Mouse (Mus musculus): ENCODE results near the gene Vrtn. TPM values are rescaled to one million over a fixed set of nuclear protein-coding genes. Genes with fewer than 3 reads are reported as not detected.

Gene Vrtn
- polyA plus RNA-seq, 1 experiment from 2014 or later: not detected

DNA sequence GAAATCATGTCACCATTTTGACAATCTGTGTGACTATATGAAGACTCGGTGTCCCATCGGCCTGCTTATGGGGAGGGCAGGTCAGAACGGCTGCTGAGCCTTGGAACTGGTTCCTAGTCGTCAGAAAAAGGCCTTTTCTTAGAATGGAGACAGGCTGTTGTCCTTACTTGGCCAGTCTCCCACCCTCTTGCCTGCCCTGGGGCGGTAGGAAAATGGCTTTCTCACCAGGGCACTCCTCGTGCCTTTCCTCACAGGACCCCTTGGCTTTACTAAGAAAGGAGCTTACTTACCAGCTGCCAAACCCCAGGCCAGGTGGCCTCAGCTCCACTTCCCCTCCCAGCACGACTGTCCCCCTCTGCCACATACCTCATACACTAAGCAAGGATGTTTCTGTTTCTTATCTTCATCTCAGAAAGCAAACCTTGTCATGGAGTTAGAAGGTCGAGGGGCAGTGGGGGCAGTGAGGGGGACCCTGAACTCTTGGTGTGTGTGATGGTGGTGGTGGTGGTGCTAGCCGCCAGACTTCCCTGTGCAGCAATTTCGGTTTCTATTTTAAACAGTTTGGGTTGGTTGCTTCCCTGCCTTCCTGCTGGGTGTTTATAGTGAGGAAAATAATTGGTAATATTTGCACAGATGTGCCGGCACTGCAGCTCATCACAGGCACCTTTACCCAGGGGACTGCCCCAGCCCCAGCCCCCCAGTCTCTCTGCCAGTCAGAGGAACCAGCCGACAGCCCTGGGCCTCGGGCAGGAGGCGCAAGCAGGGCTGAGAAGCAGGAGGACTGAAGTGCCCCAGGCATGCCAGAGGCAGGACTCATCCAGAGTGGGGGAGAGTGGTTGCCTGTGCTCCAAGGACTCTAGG lies 34.1 kb downstream of the Vrtn start:
- Histone ChIP-seq H3K4me3 (ENCODE audit: low read depth, low read length) (no peak overlapping the region), H3K27ac (ENCODE audit: low read length) (no peak overlapping the region), H3K9me3 (ENCODE audit: low read length) (no peaks in the 10 kb centered on the region), H3K4me2 (replicated peaks; ENCODE audit: low read depth, low read length) (0 out of 2 replicates have a peak overlapping the region, but pooled peaks have one; percentile 11), H3K4me1 (ENCODE audit: insufficient read depth, low read depth, low read length) (no peaks in the 10 kb centered on the region), H3K36me3 (ENCODE audit: insufficient read depth, low read length) (no peaks in the 10 kb centered on the region), H3K9ac (replicated peaks; ENCODE audit: low read depth) (no peak overlapping the region), H3K27me3 (replicated peaks; ENCODE audit: insufficient read depth, low read length) (no peaks in the 10 kb centered on the region)
- ATAC-seq (no peak), DNase-seq (ENCODE audit: low spot score) (no peak)
- 30% methylated on average over 14 of the region's 14 CpGs for WGBS
- TF ChIP-seq CTCF (IDR thresholded peaks at IDR 0.05) (no peak), EP300 (IDR thresholded peaks at IDR 0.05) (no peak)

DNA sequence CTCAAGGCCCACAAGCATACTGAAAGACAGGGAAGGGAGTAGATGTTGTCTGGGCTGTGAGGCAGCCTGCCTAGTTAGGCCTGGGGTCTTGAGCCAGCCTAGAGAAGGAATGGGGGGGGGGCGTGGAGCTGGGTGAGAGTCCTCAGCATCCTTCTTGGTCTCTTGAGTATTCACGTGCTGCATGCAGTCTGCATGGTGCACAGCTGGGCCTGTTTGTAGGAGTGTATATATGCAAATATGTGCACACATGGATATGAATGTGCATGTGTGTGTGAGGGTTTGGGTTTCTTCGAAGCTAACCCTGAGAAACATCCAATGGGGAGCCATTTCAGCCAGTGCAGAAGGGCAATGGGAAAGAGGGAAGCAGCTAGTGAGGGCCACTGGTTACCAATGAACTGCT lies 35.2 kb downstream of the Vrtn start:
- Histone ChIP-seq H3K4me1 (ENCODE audit: insufficient read depth, low read depth, low read length) (no peaks in the 10 kb centered on the region), H3K4me2 (replicated peaks; ENCODE audit: low read depth, low read length) (no peak overlapping the region), H3K9me3 (ENCODE audit: low read length) (no peaks in the 10 kb centered on the region), H3K36me3 (ENCODE audit: insufficient read depth, low read length) (no peaks in the 10 kb centered on the region), H3K9ac (replicated peaks; ENCODE audit: low read depth) (no peak overlapping the region), H3K27me3 (replicated peaks; ENCODE audit: insufficient read depth, low read length) (no peaks in the 10 kb centered on the region), H3K4me3 (ENCODE audit: low read depth, low read length) (no peak overlapping the region), H3K27ac (ENCODE audit: low read length) (no peak overlapping the region)
- ATAC-seq (no peak), DNase-seq (ENCODE audit: low spot score) (no peak)
- no peak for TF ChIP-seq CTCF (IDR thresholded peaks at IDR 0.05)
- no peak for TF ChIP-seq EP300 (IDR thresholded peaks at IDR 0.05)
- WGBS: 77% methylated on average over 3 of the region's 3 CpGs

- DNase-seq (ENCODE audit: low spot score) (no peak), ATAC-seq (no peak)
- H3K4me1 ChIP-seq (ENCODE audit: insufficient read depth, low read depth, low read length): no peaks in the 10 kb centered on the region
- 47% methylated on average over 7 of the region's 7 CpGs for WGBS
- H3K27me3 ChIP-seq (replicated peaks; ENCODE audit: insufficient read depth, low read length): no peaks in the 10 kb centered on the region
- no peak overlapping the region for H3K4me3 ChIP-seq (ENCODE audit: low read depth, low read length)
- TF ChIP-seq CTCF (IDR thresholded peaks at IDR 0.05): no peak
- no peak overlapping the region for H3K4me2 ChIP-seq (replicated peaks; ENCODE audit: low read depth, low read length)
- no peak overlapping the region for H3K9ac ChIP-seq (replicated peaks; ENCODE audit: low read depth)
- no peak overlapping the region for H3K27ac ChIP-seq (ENCODE audit: low read length)
- H3K9me3 ChIP-seq (ENCODE audit: low read length): no peaks in the 10 kb centered on the region
- no peaks in the 10 kb centered on the region for H3K36me3 ChIP-seq (ENCODE audit: insufficient read depth, low read length)
These were observed 43.8 kb downstream of the Vrtn start for GRCm38 (mm10) chr12:84684569-84684968.

GRCm38 (mm10) chr12:84686176-84686575 lies 45.4 kb downstream of the Vrtn start:
- H3K9me3 ChIP-seq (ENCODE audit: low read length): no peaks in the 10 kb centered on the region
- DNase-seq (ENCODE audit: low spot score): no peak
- H3K4me2 ChIP-seq (replicated peaks; ENCODE audit: low read depth, low read length): no peak overlapping the region
- ATAC-seq: no peak
- no peak for TF ChIP-seq EP300 (IDR thresholded peaks at IDR 0.05)
- TF ChIP-seq CTCF (IDR thresholded peaks at IDR 0.05): no peak
- 48% methylated on average over 4 of the region's 4 CpGs for WGBS
- H3K9ac ChIP-seq (replicated peaks; ENCODE audit: low read depth): no peak overlapping the region
- no peak overlapping the region for H3K27ac ChIP-seq (ENCODE audit: low read length)
- H3K27me3 ChIP-seq (replicated peaks; ENCODE audit: insufficient read depth, low read length): no peaks in the 10 kb centered on the region
- H3K4me3 ChIP-seq (ENCODE audit: low read depth, low read length): no peak overlapping the region
- no peaks in the 10 kb centered on the region for H3K4me1 ChIP-seq (ENCODE audit: insufficient read depth, low read depth, low read length)
- no peaks in the 10 kb centered on the region for H3K36me3 ChIP-seq (ENCODE audit: insufficient read depth, low read length)

DNA sequence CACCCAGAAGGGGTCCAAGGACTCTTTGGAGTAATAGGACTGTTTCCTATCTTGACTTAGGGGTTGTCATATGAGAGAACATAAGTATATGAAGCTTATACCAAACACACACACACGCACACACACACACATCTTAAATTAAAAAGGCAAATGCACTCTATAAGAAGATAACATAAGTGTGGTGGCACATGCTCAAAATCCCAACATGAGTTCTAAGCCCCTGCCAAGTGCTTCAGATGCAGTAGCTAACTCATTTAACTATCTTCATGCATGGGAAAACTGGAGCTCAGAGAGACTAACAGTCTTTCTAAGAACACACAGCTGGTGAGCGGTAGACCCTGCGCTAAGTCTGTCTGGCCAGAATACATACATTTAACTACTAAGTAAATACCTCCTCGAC lies 46.7 kb downstream of the Vrtn start:
- Histone ChIP-seq H3K9me3 (ENCODE audit: low read length) (no peaks in the 10 kb centered on the region), H3K27ac (ENCODE audit: low read length) (no peak overlapping the region), H3K4me1 (ENCODE audit: insufficient read depth, low read depth, low read length) (no peaks in the 10 kb centered on the region), H3K27me3 (replicated peaks; ENCODE audit: insufficient read depth, low read length) (no peaks in the 10 kb centered on the region), H3K36me3 (ENCODE audit: insufficient read depth, low read length) (no peaks in the 10 kb centered on the region), H3K4me2 (replicated peaks; ENCODE audit: low read depth, low read length) (no peak overlapping the region), H3K9ac (replicated peaks; ENCODE audit: low read depth) (no peak overlapping the region), H3K4me3 (ENCODE audit: low read depth, low read length) (no peak overlapping the region)
- DNase-seq (ENCODE audit: low spot score) (no peak), ATAC-seq (no peak)
- 77% methylated on average over 4 of the region's 4 CpGs for WGBS
- TF ChIP-seq EP300 (IDR thresholded peaks at IDR 0.05) (no peak), CTCF (IDR thresholded peaks at IDR 0.05) (no peak)

- Histone ChIP-seq H3K36me3 (ENCODE audit: insufficient read depth, low read length) (no peaks in the 10 kb centered on the region), H3K27ac (ENCODE audit: low read length) (no peak overlapping the region), H3K4me1 (ENCODE audit: insufficient read depth, low read depth, low read length) (no peaks in the 10 kb centered on the region), H3K4me2 (replicated peaks; ENCODE audit: low read depth, low read length) (no peak overlapping the region), H3K9me3 (ENCODE audit: low read length) (no peaks in the 10 kb centered on the region), H3K9ac (replicated peaks; ENCODE audit: low read depth) (no peak overlapping the region), H3K4me3 (ENCODE audit: low read depth, low read length) (no peak overlapping the region), H3K27me3 (replicated peaks; ENCODE audit: insufficient read depth, low read length) (no peaks in the 10 kb centered on the region)
- ATAC-seq (no peak), DNase-seq (ENCODE audit: low spot score) (no peak)
- 81% methylated on average over 11 of the region's 11 CpGs for WGBS
- TF ChIP-seq EP300 (IDR thresholded peaks at IDR 0.05) (no peak), CTCF (IDR thresholded peaks at IDR 0.05) (no peak)
These were observed 48.2 kb downstream of the Vrtn start for GRCm38 (mm10) chr12:84689051-84689450.

Measured in lung, postnatal 0 days (tissue).